Mouse (Mus musculus): ENCODE measurements around the gene Bnipl.

DNA sequence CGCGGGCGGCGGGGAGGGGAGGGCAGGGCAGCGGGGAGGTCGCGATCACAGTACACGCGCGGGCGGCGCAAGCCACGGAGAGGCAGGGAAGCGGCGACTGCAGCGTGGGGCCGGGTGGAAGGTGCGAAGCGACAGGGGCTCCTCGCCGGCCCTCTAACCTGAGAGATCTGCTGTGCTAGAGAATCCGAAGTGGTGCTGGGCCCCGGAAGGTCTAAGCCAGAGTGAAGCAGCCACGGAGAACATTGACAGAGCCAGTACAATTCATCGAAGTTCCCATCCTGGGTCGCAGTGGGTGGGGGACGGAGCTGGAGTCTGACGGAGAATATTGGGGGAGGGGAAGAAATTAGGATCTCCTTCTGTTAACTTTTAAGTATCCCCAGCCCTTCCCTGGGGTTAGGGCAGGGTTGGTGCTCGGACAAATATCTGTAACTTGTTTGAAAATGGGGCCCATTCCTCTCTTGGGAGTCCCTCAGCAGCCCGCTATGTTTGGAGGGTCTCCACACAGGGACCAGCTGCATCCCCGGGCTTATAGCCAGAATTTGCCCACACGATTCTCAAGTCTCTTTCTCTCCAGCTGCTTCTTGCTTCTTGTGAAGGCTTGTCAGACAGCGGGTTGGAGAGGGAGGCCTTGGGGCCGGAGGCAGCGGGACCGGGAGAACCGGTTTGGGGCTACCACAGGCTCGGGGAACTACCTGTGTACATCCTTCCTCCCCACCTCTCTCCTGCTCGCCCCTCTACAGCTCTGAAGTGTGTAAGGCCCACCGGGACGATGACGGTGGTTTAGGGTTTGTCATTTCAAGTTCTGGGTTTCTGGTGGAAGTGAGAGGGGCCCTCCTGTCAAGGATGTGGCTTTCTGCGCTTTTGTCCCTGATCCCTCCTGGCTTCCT is 21.9 kb downstream of the Bnipl start:
- TF ChIP-seq CTCF (IDR thresholded peaks at IDR 0.05; ENCODE audit: control insufficient read depth, insufficient read depth, insufficient read length), result no peak
- TF ChIP-seq MYOG (IDR thresholded peaks at IDR 0.05; ENCODE audit: control insufficient read depth, extremely low read depth, insufficient read length), result no peak
